Mouse (Mus musculus): ENCODE measurements at regions not wholly inside any gene's neighbourhood (a gene's known extent, or its start where the extent isn't known, plus 50 kb on each side); places are given as distances from the start of the nearest gene placed in this dataset.

DNA sequence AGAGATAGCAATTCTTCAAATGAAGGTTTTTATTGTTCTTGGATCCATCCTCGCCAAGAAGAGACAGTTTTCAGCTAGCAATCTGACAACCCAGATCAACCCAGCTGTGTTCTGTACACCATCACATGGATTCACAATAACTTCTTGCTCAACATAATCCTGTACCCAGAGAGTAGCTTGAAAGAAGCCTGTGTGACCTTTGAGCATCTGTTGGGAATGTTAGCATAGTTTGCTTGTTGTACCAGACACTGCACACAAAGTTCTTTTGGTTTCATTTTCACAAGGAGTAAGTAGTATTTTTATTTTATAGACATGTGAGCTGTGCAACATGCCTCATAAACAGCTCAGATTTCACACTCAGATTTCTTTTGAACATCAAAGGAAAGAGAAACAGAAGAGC lies 136.0 kb downstream of the Gm9733 start:
- DNase-seq (no peak), ATAC-seq (peak; percentile 59)
- Histone ChIP-seq H3K27me3 (ENCODE audit: insufficient read depth, low read length) (no peaks in the 10 kb centered on the region), H3K4me1 (ENCODE audit: insufficient read depth) (no peaks in the 10 kb centered on the region), H3K9me3 (ENCODE audit: low read length) (no peaks in the 10 kb centered on the region), H3K27ac (ENCODE audit: low read depth) (no peak overlapping the region), H3K36me3 (replicated peaks; ENCODE audit: insufficient read depth, low read length) (no peaks in the 10 kb centered on the region), H3K4me2 (ENCODE audit: low read depth, low read length) (no peak overlapping the region), H3K4me3 (ENCODE audit: low read depth, low read length) (no peak overlapping the region), H3K9ac (replicated peaks) (no peak overlapping the region)
- 56% methylated on average over 1 of the region's 1 CpGs for WGBS (ENCODE audit: insufficient replicate concordance)
- no peak for TF ChIP-seq EP300 (IDR thresholded peaks at IDR 0.05; ENCODE audit: low read depth)
- no peak for TF ChIP-seq CTCF (IDR thresholded peaks at IDR 0.05; ENCODE audit: low read depth)

DNA sequence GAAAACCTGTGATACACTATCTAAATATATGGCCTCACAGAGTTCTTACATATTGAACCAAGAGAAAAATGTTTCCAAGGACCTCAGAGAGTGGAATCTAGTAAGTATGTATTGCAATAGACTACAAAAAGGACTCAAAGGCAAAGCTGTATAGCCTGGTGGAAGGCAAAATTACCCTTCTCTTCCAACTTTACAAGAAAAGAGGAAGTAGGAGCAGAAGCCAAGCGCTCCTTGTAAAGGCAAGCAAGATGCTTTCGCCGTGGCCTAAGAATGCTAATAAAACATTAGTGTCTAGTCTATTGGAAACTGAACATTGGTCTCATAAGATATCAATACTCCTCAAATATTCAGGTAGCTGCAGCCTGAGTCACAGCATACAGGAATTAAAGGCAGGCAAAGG lies 134.0 kb downstream of the Gm9733 start:
- 50% methylated on average over 3 of the region's 3 CpGs for WGBS (ENCODE audit: insufficient replicate concordance)
- no peaks in the 10 kb centered on the region for H3K9me3 ChIP-seq (ENCODE audit: low read length)

DNA sequence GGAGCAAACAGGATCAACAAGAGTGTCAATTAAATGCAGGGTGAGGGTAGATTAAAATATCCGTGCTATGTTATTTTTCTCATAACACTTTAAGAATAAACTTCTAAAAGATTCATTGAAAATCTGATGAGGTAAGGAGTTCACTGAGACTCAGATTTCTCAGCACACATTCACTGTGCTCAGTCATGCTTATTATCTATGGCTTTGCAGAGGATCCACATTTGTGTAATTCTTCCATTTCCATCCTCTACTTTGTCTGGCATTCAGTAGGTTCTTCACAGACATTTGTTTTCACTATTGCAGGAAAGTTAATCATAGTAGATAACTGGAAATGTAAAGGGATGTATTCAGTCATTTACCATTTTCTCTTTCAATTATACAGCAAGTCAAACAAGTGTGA lies 131.8 kb downstream of the Gm9733 start:
- DNase-seq (no peak), ATAC-seq (no peak)
- TF ChIP-seq CTCF (IDR thresholded peaks at IDR 0.05; ENCODE audit: low read depth) (no peak), EP300 (IDR thresholded peaks at IDR 0.05; ENCODE audit: low read depth) (no peak)
- Histone ChIP-seq H3K9ac (replicated peaks) (no peak overlapping the region), H3K27ac (ENCODE audit: low read depth) (no peak overlapping the region), H3K4me1 (ENCODE audit: insufficient read depth) (no peaks in the 10 kb centered on the region), H3K4me2 (ENCODE audit: low read depth, low read length) (no peak overlapping the region), H3K27me3 (ENCODE audit: insufficient read depth, low read length) (no peaks in the 10 kb centered on the region), H3K9me3 (ENCODE audit: low read length) (no peaks in the 10 kb centered on the region), H3K4me3 (ENCODE audit: low read depth, low read length) (no peak overlapping the region), H3K36me3 (replicated peaks; ENCODE audit: insufficient read depth, low read length) (no peaks in the 10 kb centered on the region)
- WGBS (ENCODE audit: insufficient replicate concordance) = 75% methylated on average over 1 of the region's 1 CpGs

More for the DNA sequence above, 134.0 kb downstream of the Gm9733 start:
- H3K4me2 ChIP-seq (ENCODE audit: low read depth, low read length) = no peak overlapping the region
- H3K27ac ChIP-seq (ENCODE audit: low read depth) = no peak overlapping the region
- no peaks in the 10 kb centered on the region for H3K27me3 ChIP-seq (ENCODE audit: insufficient read depth, low read length)
- DNase-seq (no peak), ATAC-seq (no peak)
- H3K4me1 ChIP-seq (ENCODE audit: insufficient read depth) = no peaks in the 10 kb centered on the region
- no peak overlapping the region for H3K4me3 ChIP-seq (ENCODE audit: low read depth, low read length)
- H3K9ac ChIP-seq (replicated peaks) = no peak overlapping the region
- H3K36me3 ChIP-seq (replicated peaks; ENCODE audit: insufficient read depth, low read length) = no peaks in the 10 kb centered on the region
- no peak for TF ChIP-seq CTCF (IDR thresholded peaks at IDR 0.05; ENCODE audit: low read depth)
- no peak for TF ChIP-seq EP300 (IDR thresholded peaks at IDR 0.05; ENCODE audit: low read depth)

DNA sequence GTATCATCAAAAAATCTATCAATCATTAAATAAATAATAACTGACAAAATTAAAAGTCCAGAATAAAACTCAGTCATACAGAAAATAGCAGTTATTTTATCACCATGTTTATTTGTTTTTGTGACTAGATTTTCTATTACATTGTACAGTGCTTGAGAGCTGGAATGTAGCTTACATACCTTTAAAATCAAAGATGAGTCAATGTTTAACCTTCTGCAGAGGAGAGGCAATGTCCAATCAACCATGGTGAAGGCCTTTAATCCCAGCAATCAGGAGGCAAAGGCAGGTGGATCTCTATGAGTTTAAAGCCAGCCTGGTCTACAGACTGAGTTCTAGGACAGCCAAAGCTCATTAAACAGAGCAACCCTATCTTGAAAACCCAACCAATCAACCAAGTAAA lies 131.1 kb downstream of the Gm9733 start:
- H3K4me1 ChIP-seq (ENCODE audit: insufficient read depth) = no peaks in the 10 kb centered on the region
- no peak for DNase-seq
- no peak overlapping the region for H3K4me2 ChIP-seq (ENCODE audit: low read depth, low read length)
- TF ChIP-seq CTCF (IDR thresholded peaks at IDR 0.05; ENCODE audit: low read depth) (no peak), EP300 (IDR thresholded peaks at IDR 0.05; ENCODE audit: low read depth) (no peak)
- no peak overlapping the region for H3K4me3 ChIP-seq (ENCODE audit: low read depth, low read length)
- no peak overlapping the region for H3K27ac ChIP-seq (ENCODE audit: low read depth)
- no peaks in the 10 kb centered on the region for H3K36me3 ChIP-seq (replicated peaks; ENCODE audit: insufficient read depth, low read length)
- H3K9ac ChIP-seq (replicated peaks) = no peak overlapping the region
- no peaks in the 10 kb centered on the region for H3K27me3 ChIP-seq (ENCODE audit: insufficient read depth, low read length)
- no peaks in the 10 kb centered on the region for H3K9me3 ChIP-seq (ENCODE audit: low read length)
- 0 out of 2 replicates have a peak, but pooled peaks have one; percentile 23 for ATAC-seq

DNA sequence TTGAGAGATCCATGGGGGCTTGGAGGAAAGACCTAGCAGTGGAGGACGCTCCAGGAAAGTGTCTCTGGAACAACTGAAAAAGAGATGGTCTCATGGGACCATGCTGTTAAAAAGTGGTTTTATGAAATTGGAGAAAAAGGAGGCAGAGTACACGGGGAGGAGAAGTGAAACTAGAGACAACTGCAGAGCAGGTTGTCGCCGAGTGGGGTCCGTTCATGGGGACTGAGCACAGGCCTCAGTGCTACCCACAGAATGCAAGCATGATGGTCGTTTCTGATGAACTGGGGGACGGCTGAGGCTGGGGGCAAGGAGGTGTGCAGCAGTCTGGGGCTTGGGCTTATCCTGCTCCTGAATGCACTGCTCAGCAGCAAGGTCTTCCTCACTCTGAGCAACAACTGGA lies 129.3 kb downstream of the Gm9733 start:
- 58% methylated on average over 7 of the region's 7 CpGs for WGBS (ENCODE audit: insufficient replicate concordance)
- H3K27ac ChIP-seq (ENCODE audit: low read depth) = no peak overlapping the region
- TF ChIP-seq CTCF (IDR thresholded peaks at IDR 0.05; ENCODE audit: low read depth) (no peak), EP300 (IDR thresholded peaks at IDR 0.05; ENCODE audit: low read depth) (no peak)
- no peaks in the 10 kb centered on the region for H3K9me3 ChIP-seq (ENCODE audit: low read length)
- no peak overlapping the region for H3K9ac ChIP-seq (replicated peaks)
- H3K27me3 ChIP-seq (ENCODE audit: insufficient read depth, low read length) = no peaks in the 10 kb centered on the region
- ATAC-seq (no peak), DNase-seq (no peak)
- H3K4me3 ChIP-seq (ENCODE audit: low read depth, low read length) = no peak overlapping the region
- no peaks in the 10 kb centered on the region for H3K36me3 ChIP-seq (replicated peaks; ENCODE audit: insufficient read depth, low read length)
- H3K4me1 ChIP-seq (ENCODE audit: insufficient read depth) = no peaks in the 10 kb centered on the region
- no peak overlapping the region for H3K4me2 ChIP-seq (ENCODE audit: low read depth, low read length)

DNA sequence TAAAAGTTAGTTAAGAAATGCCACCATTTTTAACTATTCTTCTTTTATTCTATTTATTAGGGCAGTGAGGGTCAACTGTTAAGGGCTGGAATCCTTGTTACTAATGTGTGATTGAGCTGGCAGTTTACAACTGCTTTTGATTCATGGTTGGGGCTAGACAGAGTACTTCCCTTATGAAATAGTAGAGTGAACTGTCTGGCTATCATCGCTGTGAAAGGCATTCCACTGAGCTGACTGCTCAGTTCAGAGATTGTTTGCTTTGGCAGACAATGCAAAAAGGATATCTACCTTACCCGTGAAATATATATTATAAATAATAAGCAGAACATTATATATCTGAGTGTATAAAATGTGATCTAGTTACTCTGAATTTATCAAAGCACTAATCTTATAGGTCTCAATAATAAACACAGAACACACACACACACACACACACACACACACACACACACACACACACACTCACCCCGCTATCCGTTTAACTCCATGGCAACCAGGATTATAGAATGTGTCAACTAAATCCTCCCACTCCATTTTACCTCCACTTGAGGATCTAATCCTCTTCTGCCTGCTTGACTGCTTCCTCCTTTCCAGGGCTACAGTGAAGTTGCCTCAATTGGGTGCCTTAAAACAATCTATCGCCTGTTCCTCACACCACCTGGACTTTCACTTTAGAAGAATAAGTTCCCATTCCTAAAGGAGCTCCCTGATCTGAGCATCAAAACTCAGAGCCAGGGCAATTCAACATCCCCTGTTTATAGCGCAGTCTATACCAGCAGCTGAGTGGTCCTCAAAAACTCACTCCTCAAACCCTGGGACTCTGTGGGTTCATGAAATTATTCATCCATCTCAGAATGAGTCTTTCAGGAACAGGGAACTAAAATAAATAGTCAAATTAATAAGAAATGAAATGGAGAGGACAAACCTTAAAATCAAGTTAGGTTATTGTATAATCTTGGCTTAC lies 126.6 kb downstream of the Gm9733 start:
- Histone ChIP-seq H3K27ac (ENCODE audit: low read depth) (no peak overlapping the region), H3K4me1 (ENCODE audit: insufficient read depth) (no peaks in the 10 kb centered on the region), H3K9ac (replicated peaks) (no peak overlapping the region), H3K4me3 (ENCODE audit: low read depth, low read length) (no peak overlapping the region), H3K36me3 (replicated peaks; ENCODE audit: insufficient read depth, low read length) (no peaks in the 10 kb centered on the region), H3K9me3 (ENCODE audit: low read length) (no peaks in the 10 kb centered on the region), H3K27me3 (ENCODE audit: insufficient read depth, low read length) (no peaks in the 10 kb centered on the region), H3K4me2 (ENCODE audit: low read depth, low read length) (no peak overlapping the region)
- 70% methylated on average over 6 of the region's 6 CpGs for whole genome bisulfite sequencing (ENCODE audit: insufficient replicate concordance)
- ATAC-seq = no peak
- TF ChIP-seq EP300 (IDR thresholded peaks at IDR 0.05; ENCODE audit: low read depth) (no peak), CTCF (IDR thresholded peaks at IDR 0.05; ENCODE audit: low read depth) (no peak)
- DNase-seq = no peak
